Mouse (Mus musculus): ENCODE measurements around the gene Col4a1. TPM values are rescaled to one million over a fixed set of nuclear protein-coding genes. Genes with fewer than 3 reads are reported as not detected.

Col4a1 gene
- polyA plus RNA-seq, 1 experiment from 2014 or later = 135 TPM

- WGBS = 78% methylated on average over 7 of the region's 7 CpGs
- Histone ChIP-seq H3K9ac (no peak overlapping the region), H3K9me3 (ENCODE audit: control insufficient read depth, low read length) (no peaks in the 10 kb centered on the region), H3K4me3 (replicated peaks; ENCODE audit: low read length) (no peak overlapping the region), H3K4me2 (replicated peaks) (no peak overlapping the region), H3K27ac (no peak overlapping the region), H3K27me3 (ENCODE audit: control insufficient read depth, insufficient read depth, low read length) (no peaks in the 10 kb centered on the region), H3K36me3 (replicated peaks; ENCODE audit: control insufficient read depth, insufficient read depth) (no peaks in the 10 kb centered on the region), H3K4me1 (replicated peaks; ENCODE audit: control insufficient read depth, insufficient read depth, low read length) (0 out of 2 replicates have a peak, but pooled peaks cover 7% of the 10 kb centered on the region)
- no peak for DNase-seq (ENCODE audit: low spot score)
- ATAC-seq (ENCODE audit: low FRiP score) = no peak
Measured at GRCm38 (mm10) chr8:11255680-11256079, 56.9 kb downstream of the Col4a1 start.

GRCm38 (mm10) chr8:11254914-11255530, 57.6 kb downstream of the Col4a1 start:
- no peaks in the 10 kb centered on the region for H3K9me3 ChIP-seq (ENCODE audit: control insufficient read depth, low read length)
- 0 out of 2 replicates have a peak, but pooled peaks cover 7% of the 10 kb centered on the region for H3K4me1 ChIP-seq (replicated peaks; ENCODE audit: control insufficient read depth, insufficient read depth, low read length)
- no peak overlapping the region for H3K27ac ChIP-seq
- H3K27me3 ChIP-seq (ENCODE audit: control insufficient read depth, insufficient read depth, low read length) = no peaks in the 10 kb centered on the region
- no peak overlapping the region for H3K4me2 ChIP-seq (replicated peaks)
- no peak for ATAC-seq (ENCODE audit: low FRiP score)
- no peaks in the 10 kb centered on the region for H3K36me3 ChIP-seq (replicated peaks; ENCODE audit: control insufficient read depth, insufficient read depth)
- H3K9ac ChIP-seq = no peak overlapping the region
- no peak for DNase-seq (ENCODE audit: low spot score)
- WGBS = 91% methylated on average over 10 of the region's 10 CpGs
- H3K4me3 ChIP-seq (replicated peaks; ENCODE audit: low read length) = no peak overlapping the region

- no peak overlapping the region for H3K27ac ChIP-seq
- H3K27me3 ChIP-seq (ENCODE audit: control insufficient read depth, insufficient read depth, low read length) = no peaks in the 10 kb centered on the region
- ATAC-seq (ENCODE audit: low FRiP score) (no peak), DNase-seq (ENCODE audit: low spot score) (no peak)
- H3K9me3 ChIP-seq (ENCODE audit: control insufficient read depth, low read length) = no peaks in the 10 kb centered on the region
- no peak overlapping the region for H3K9ac ChIP-seq
- H3K4me3 ChIP-seq (replicated peaks; ENCODE audit: low read length) = no peak overlapping the region
- 0 out of 2 replicates have a peak, but pooled peaks cover 7% of the 10 kb centered on the region for H3K4me1 ChIP-seq (replicated peaks; ENCODE audit: control insufficient read depth, insufficient read depth, low read length)
- H3K4me2 ChIP-seq (replicated peaks) = no peak overlapping the region
- WGBS = 74% methylated on average over 2 of the region's 2 CpGs
- no peaks in the 10 kb centered on the region for H3K36me3 ChIP-seq (replicated peaks; ENCODE audit: control insufficient read depth, insufficient read depth)
Measured at GRCm38 (mm10) chr8:11254510-11254909, 58.1 kb downstream of the Col4a1 start.

- H3K36me3 ChIP-seq (replicated peaks; ENCODE audit: control insufficient read depth, insufficient read depth) = no peaks in the 10 kb centered on the region
- no peaks in the 10 kb centered on the region for H3K27me3 ChIP-seq (ENCODE audit: control insufficient read depth, insufficient read depth, low read length)
- DNase-seq (ENCODE audit: low spot score) (peak; percentile 79), ATAC-seq (ENCODE audit: low FRiP score) (peak; percentile 60; the same call in 1 of the 2 replicates)
- H3K4me2 ChIP-seq (replicated peaks) = no peak overlapping the region
- H3K4me3 ChIP-seq (replicated peaks; ENCODE audit: low read length) = no peak overlapping the region
- H3K27ac ChIP-seq = no peak overlapping the region
- H3K9ac ChIP-seq = no peak overlapping the region
- 56% methylated on average over 1 of the region's 1 CpGs for WGBS
- H3K4me1 ChIP-seq (replicated peaks; ENCODE audit: control insufficient read depth, insufficient read depth, low read length) = 0 out of 2 replicates have a peak, but pooled peaks cover 7% of the 10 kb centered on the region
- no peaks in the 10 kb centered on the region for H3K9me3 ChIP-seq (ENCODE audit: control insufficient read depth, low read length)
Measured at GRCm38 (mm10) chr8:11253556-11253955, 59.1 kb downstream of the Col4a1 start.

GRCm38 (mm10) chr8:11253041-11253440, 59.6 kb downstream of the Col4a1 start:
- Histone ChIP-seq H3K9me3 (ENCODE audit: control insufficient read depth, low read length) (no peaks in the 10 kb centered on the region), H3K4me2 (replicated peaks) (no peak overlapping the region), H3K27ac (no peak overlapping the region), H3K36me3 (replicated peaks; ENCODE audit: control insufficient read depth, insufficient read depth) (no peaks in the 10 kb centered on the region), H3K27me3 (ENCODE audit: control insufficient read depth, insufficient read depth, low read length) (no peaks in the 10 kb centered on the region), H3K4me1 (replicated peaks; ENCODE audit: control insufficient read depth, insufficient read depth, low read length) (0 out of 2 replicates have a peak, but pooled peaks cover 7% of the 10 kb centered on the region), H3K4me3 (replicated peaks; ENCODE audit: low read length) (no peak overlapping the region), H3K9ac (no peak overlapping the region)
- ATAC-seq (ENCODE audit: low FRiP score) (no peak), DNase-seq (ENCODE audit: low spot score) (no peak)
- WGBS = 90% methylated on average over 10 of the region's 10 CpGs

GRCm38 (mm10) chr8:11252235-11252774, 60.3 kb downstream of the Col4a1 start:
- Histone ChIP-seq H3K9ac (no peak overlapping the region), H3K4me2 (replicated peaks) (no peak overlapping the region), H3K4me1 (replicated peaks; ENCODE audit: control insufficient read depth, insufficient read depth, low read length) (0 out of 2 replicates have a peak, but pooled peaks cover 3% of the 10 kb centered on the region), H3K4me3 (replicated peaks; ENCODE audit: low read length) (no peak overlapping the region), H3K36me3 (replicated peaks; ENCODE audit: control insufficient read depth, insufficient read depth) (no peaks in the 10 kb centered on the region), H3K27me3 (ENCODE audit: control insufficient read depth, insufficient read depth, low read length) (no peaks in the 10 kb centered on the region), H3K27ac (no peak overlapping the region), H3K9me3 (ENCODE audit: control insufficient read depth, low read length) (no peaks in the 10 kb centered on the region)
- no peak for ATAC-seq (ENCODE audit: low FRiP score)
- 65% methylated on average over 7 of the region's 7 CpGs for whole genome bisulfite sequencing
- DNase-seq (ENCODE audit: low spot score) = no peak

GRCm38 (mm10) chr8:11250149-11250548, 62.5 kb downstream of the Col4a1 start:
- ATAC-seq (ENCODE audit: low FRiP score) = no peak
- no peaks in the 10 kb centered on the region for H3K27me3 ChIP-seq (ENCODE audit: control insufficient read depth, insufficient read depth, low read length)
- no peak overlapping the region for H3K4me3 ChIP-seq (replicated peaks; ENCODE audit: low read length)
- no peaks in the 10 kb centered on the region for H3K9me3 ChIP-seq (ENCODE audit: control insufficient read depth, low read length)
- no peaks in the 10 kb centered on the region for H3K4me1 ChIP-seq (replicated peaks; ENCODE audit: control insufficient read depth, insufficient read depth, low read length)
- no peak overlapping the region for H3K4me2 ChIP-seq (replicated peaks)
- WGBS = 79% methylated on average over 8 of the region's 8 CpGs
- no peaks in the 10 kb centered on the region for H3K36me3 ChIP-seq (replicated peaks; ENCODE audit: control insufficient read depth, insufficient read depth)
- DNase-seq (ENCODE audit: low spot score) = no peak
- H3K27ac ChIP-seq = no peak overlapping the region
- no peak overlapping the region for H3K9ac ChIP-seq

GRCm38 (mm10) chr8:11249541-11250058, 63.0 kb downstream of the Col4a1 start:
- WGBS = 81% methylated on average over 7 of the region's 7 CpGs
- no peaks in the 10 kb centered on the region for H3K4me1 ChIP-seq (replicated peaks; ENCODE audit: control insufficient read depth, insufficient read depth, low read length)
- no peak overlapping the region for H3K9ac ChIP-seq
- ATAC-seq (ENCODE audit: low FRiP score) = no peak
- no peaks in the 10 kb centered on the region for H3K9me3 ChIP-seq (ENCODE audit: control insufficient read depth, low read length)
- no peak overlapping the region for H3K4me2 ChIP-seq (replicated peaks)
- no peak overlapping the region for H3K4me3 ChIP-seq (replicated peaks; ENCODE audit: low read length)
- H3K36me3 ChIP-seq (replicated peaks; ENCODE audit: control insufficient read depth, insufficient read depth) = no peaks in the 10 kb centered on the region
- H3K27ac ChIP-seq = no peak overlapping the region
- no peaks in the 10 kb centered on the region for H3K27me3 ChIP-seq (ENCODE audit: control insufficient read depth, insufficient read depth, low read length)
- DNase-seq (ENCODE audit: low spot score) = no peak

- no peaks in the 10 kb centered on the region for H3K4me1 ChIP-seq (replicated peaks; ENCODE audit: control insufficient read depth, insufficient read depth, low read length)
- ATAC-seq (ENCODE audit: low FRiP score) = no peak
- no peaks in the 10 kb centered on the region for H3K27me3 ChIP-seq (ENCODE audit: control insufficient read depth, insufficient read depth, low read length)
- no peak for DNase-seq (ENCODE audit: low spot score)
- no peaks in the 10 kb centered on the region for H3K9me3 ChIP-seq (ENCODE audit: control insufficient read depth, low read length)
- H3K27ac ChIP-seq = no peak overlapping the region
- 65% methylated on average over 7 of the region's 7 CpGs for WGBS
- no peak overlapping the region for H3K9ac ChIP-seq
- H3K4me2 ChIP-seq (replicated peaks) = no peak overlapping the region
- H3K36me3 ChIP-seq (replicated peaks; ENCODE audit: control insufficient read depth, insufficient read depth) = no peaks in the 10 kb centered on the region
- H3K4me3 ChIP-seq (replicated peaks; ENCODE audit: low read length) = no peak overlapping the region
Measured at GRCm38 (mm10) chr8:11248712-11249111, 63.9 kb downstream of the Col4a1 start.

Data from hindbrain, embryonic 14.5 days (tissue).